Mouse (Mus musculus): Measurements from ENCODE around the gene Fstl4.

The Fstl4 gene

GRCm38 (mm10) chr11:52773073-52773472 lies 8.6 kb downstream of the Fstl4 start:
- DNase-seq (ENCODE audit: low spot score), result no peak

GRCm38 (mm10) chr11:52775291-52775690 lies 10.9 kb downstream of the Fstl4 start:
- DNase-seq (ENCODE audit: low spot score), result no peak

- DNase-seq (ENCODE audit: low spot score), result no peak
Observed at GRCm38 (mm10) chr11:52782426-52782825, 18.0 kb downstream of the Fstl4 start.

GRCm38 (mm10) chr11:52794331-52794730 lies 29.9 kb downstream of the Fstl4 start:
- DNase-seq (ENCODE audit: low spot score), result no peak

GRCm38 (mm10) chr11:52809542-52809941 lies 45.1 kb downstream of the Fstl4 start:
- DNase-seq (ENCODE audit: low spot score), result no peak

GRCm38 (mm10) chr11:52816004-52816403 lies 51.6 kb downstream of the Fstl4 start:
- no peak for DNase-seq (ENCODE audit: low spot score)

GRCm38 (mm10) chr11:52820336-52820905 lies 56.0 kb downstream of the Fstl4 start:
- DNase-seq (ENCODE audit: low spot score), result no peak

GRCm38 (mm10) chr11:52826591-52826990 lies 62.2 kb downstream of the Fstl4 start:
- no peak for DNase-seq (ENCODE audit: low spot score)

- DNase-seq (ENCODE audit: low spot score), result no peak
Observed at GRCm38 (mm10) chr11:52831631-52832310, 67.3 kb downstream of the Fstl4 start.

GRCm38 (mm10) chr11:52832311-52832675 lies 67.9 kb downstream of the Fstl4 start:
- no peak for DNase-seq (ENCODE audit: low spot score)

- no peak for DNase-seq (ENCODE audit: low spot score)
Observed at GRCm38 (mm10) chr11:52848691-52849090, 84.3 kb downstream of the Fstl4 start.

GRCm38 (mm10) chr11:52850071-52850470 lies 85.6 kb downstream of the Fstl4 start:
- DNase-seq (ENCODE audit: low spot score), result no peak

GRCm38 (mm10) chr11:52872846-52873512 lies 108.5 kb downstream of the Fstl4 start:
- DNase-seq (ENCODE audit: low spot score), result no peak

GRCm38 (mm10) chr11:52875916-52876765 lies 111.7 kb downstream of the Fstl4 start:
- DNase-seq (ENCODE audit: low spot score), result no peak

GRCm38 (mm10) chr11:52877662-52878061 lies 113.2 kb downstream of the Fstl4 start:
- no peak for DNase-seq (ENCODE audit: low spot score)

GRCm38 (mm10) chr11:52879958-52880357 lies 115.5 kb downstream of the Fstl4 start:
- DNase-seq (ENCODE audit: low spot score), result no peak

- no peak for DNase-seq (ENCODE audit: low spot score)
Observed at GRCm38 (mm10) chr11:52886559-52887303, 122.3 kb downstream of the Fstl4 start.

- no peak for DNase-seq (ENCODE audit: low spot score)
Observed at GRCm38 (mm10) chr11:52888150-52888549, 123.7 kb downstream of the Fstl4 start.

GRCm38 (mm10) chr11:52889527-52889926 lies 125.1 kb downstream of the Fstl4 start:
- no peak for DNase-seq (ENCODE audit: low spot score)

GRCm38 (mm10) chr11:52890156-52890555 lies 125.7 kb downstream of the Fstl4 start:
- DNase-seq (ENCODE audit: low spot score), result no peak

GRCm38 (mm10) chr11:52904101-52904500 lies 139.7 kb downstream of the Fstl4 start:
- DNase-seq (ENCODE audit: low spot score), result no peak

- DNase-seq (ENCODE audit: low spot score), result no peak
Observed at GRCm38 (mm10) chr11:52910788-52911187, 146.4 kb downstream of the Fstl4 start.
